Mouse (Mus musculus): ENCODE results near the gene 4930524B15Rik.
A peak's percentile ranks its signal among the peaks of the same experiment; 100 is the strongest.
"Not testable (repeated sequence)": the region's sequence is repeated elsewhere in the genome, so short reads cannot be mapped to it uniquely, and the experiment has no call there.

4930524B15Rik gene

GRCm38 (mm10) chr11:31992535-31992934, 27.1 kb downstream of the 4930524B15Rik start:
- DNase-seq: no peak

GRCm38 (mm10) chr11:31999716-32000115, 34.3 kb downstream of the 4930524B15Rik start:
- peak in 1 of 2 experiments; percentile 17 for DNase-seq

DNA sequence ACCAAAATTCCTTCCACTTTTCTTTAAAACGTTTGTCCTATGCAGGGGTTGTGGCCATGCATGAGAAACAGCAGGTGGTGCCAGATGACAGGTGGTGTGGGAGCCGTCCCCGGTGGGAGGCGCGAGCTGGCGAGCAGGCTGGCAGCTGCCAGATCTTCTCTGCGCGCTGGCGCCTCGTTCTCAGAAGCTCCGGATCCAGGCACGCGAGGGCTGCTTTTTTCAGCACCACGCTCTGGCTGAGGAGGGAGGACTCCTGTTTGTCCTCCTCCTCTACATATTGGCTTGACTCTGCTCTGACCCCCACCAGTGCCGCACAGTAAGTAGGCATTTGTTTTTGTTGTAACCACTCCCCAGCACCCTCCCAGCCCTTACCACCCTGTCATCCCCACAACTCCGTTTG, 34.9 kb downstream of the 4930524B15Rik start, which contains the start of gene Nsg2:
Nsg2 (plus strand) TSS at position 183 of the 400 bp plus-strand sequence.
- peak; percentile 90 to 91 for DNase-seq

GRCm38 (mm10) chr11:32001181-32001910, 36.0 kb downstream of the 4930524B15Rik start:
- DNase-seq: peak; percentile 51 to 58

DNA sequence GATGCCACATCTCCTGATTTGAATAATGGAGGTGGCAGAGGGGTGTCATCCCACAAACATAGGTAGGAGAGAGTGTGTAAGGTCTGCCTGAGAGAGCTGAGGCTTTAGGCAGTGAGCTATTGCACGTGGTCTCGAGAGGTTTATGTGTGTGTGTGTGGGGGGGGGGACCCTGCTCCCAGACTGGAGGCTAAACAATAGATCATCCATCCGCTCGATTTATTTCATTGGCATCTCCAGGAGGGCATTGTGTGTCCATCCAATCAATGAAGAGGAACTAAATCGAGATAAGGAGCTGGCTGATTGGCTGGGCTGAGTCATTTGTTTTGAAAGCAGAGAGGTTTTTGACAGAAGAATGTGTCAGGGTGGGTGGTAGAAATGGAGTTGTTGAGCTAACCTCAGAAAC, 37.3 kb downstream of the 4930524B15Rik start:
- peak; percentile 29 to 54 for DNase-seq

- DNase-seq: not testable (repeated sequence)
Observed at GRCm38 (mm10) chr11:32008049-32008448, 42.7 kb downstream of the 4930524B15Rik start.

DNA sequence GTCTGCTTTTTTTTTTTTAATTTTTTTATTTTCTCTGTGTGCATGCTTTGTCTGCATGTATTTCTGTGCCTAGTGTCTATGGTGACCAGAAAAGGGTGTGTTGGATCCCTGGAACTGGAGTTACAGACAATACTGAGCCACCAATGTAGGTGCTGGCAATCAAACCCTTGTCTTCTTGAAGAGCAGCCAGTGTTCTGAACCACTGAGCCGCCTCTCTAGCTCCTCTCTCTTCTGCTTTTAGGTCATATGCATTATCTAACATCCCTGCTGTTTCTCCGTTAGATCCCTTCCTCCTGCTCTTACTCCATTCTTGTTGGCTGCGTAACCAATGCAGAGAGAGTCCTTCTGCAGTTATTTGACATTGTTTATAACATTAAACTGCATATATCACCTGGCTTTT, 43.5 kb downstream of the 4930524B15Rik start:
- no peak for DNase-seq

DNA sequence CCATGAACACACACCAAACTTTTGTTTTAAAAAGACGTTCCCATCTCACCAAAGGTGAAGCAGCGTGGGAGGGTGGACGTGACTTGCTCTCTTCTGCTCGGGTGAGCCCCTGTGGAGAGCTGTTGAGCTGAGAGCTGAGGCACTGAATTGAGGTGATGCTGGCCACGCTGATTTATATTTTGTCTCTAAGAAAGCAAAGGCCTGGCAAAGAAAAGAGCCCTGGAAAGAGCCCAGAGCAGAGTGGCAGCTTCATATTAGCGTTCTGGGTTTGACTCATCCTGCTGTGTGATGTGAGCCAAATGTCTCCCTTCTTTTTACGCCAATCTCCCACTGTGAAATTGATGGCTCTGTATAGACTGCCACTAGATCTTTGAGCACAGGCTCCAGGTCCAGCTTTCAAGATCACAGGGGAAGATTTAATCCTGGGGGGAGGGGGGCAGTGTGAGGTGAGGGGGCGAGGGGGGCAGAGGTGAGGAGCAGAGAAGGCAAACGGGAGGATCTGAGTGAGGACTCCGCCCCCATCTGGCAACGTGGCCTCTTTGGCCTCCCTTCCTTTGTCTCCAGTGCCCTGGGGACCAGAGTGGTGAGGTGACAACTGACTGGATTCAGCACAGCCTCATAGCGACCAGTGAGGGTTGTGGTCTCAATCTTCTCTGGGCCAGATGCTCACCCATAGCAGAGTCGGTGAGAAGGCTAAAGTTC, 44.7 kb downstream of the 4930524B15Rik start:
- DNase-seq: peak; percentile 55 to 70

DNA sequence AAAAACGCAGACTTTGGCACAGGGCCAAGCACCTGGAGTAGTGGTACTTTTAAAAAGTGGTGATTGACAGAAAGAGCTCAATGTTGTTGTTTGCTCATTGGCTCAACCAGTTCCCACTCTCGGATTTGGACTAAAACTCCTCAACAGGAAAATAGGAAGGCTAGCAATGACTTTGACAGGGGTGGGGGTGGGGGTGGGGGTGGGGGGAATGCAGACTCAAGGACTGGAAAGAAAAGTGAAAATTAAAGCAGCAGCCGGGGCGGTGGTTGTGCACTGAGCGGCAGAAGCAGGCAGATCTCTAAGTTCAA, 45.2 kb downstream of the 4930524B15Rik start:
- no peak for DNase-seq

DNA sequence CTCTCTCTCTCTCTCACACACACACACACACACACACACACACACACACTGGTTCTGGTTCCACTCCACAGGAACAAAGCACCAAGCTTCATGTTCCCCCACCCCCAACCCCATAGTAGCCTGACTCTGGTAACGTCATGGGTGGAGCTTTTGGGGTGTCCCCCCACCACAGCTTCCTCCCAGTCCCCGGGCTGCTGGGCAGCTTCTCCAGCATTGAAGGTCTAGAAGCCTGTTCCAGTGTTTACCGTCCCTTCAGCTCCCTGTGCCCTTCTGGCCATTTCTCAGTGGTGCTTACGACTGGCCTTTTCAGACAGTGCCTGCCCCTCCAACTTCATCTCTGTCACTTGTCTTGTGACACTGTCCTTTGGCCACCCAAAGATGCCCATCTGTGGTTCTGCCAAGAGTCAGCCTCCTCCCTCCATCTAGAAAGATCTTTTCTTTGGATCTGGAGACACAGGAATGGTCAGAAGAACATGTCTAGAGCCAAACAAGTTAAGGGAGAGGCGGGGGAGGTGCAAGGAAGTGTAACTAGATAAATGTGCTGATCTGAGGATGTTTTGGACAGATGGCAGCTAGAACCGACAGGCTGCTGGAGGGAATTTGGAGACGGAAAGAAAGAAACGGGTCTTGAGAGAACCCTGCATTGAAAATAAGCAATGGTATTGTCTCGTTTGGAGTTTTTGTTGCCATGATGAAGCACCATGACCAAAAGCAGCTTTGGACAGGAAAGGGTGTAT, 46.6 kb downstream of the 4930524B15Rik start:
- peak in 1 of 2 experiments; percentile 28 for DNase-seq

GRCm38 (mm10) chr11:32013014-32013427, 47.6 kb downstream of the 4930524B15Rik start:
- DNase-seq: no peak

- no peak for DNase-seq
Observed at GRCm38 (mm10) chr11:32013561-32013960, 48.2 kb downstream of the 4930524B15Rik start.

GRCm38 (mm10) chr11:32018201-32018600, 52.8 kb downstream of the 4930524B15Rik start:
- DNase-seq: no peak

DNA sequence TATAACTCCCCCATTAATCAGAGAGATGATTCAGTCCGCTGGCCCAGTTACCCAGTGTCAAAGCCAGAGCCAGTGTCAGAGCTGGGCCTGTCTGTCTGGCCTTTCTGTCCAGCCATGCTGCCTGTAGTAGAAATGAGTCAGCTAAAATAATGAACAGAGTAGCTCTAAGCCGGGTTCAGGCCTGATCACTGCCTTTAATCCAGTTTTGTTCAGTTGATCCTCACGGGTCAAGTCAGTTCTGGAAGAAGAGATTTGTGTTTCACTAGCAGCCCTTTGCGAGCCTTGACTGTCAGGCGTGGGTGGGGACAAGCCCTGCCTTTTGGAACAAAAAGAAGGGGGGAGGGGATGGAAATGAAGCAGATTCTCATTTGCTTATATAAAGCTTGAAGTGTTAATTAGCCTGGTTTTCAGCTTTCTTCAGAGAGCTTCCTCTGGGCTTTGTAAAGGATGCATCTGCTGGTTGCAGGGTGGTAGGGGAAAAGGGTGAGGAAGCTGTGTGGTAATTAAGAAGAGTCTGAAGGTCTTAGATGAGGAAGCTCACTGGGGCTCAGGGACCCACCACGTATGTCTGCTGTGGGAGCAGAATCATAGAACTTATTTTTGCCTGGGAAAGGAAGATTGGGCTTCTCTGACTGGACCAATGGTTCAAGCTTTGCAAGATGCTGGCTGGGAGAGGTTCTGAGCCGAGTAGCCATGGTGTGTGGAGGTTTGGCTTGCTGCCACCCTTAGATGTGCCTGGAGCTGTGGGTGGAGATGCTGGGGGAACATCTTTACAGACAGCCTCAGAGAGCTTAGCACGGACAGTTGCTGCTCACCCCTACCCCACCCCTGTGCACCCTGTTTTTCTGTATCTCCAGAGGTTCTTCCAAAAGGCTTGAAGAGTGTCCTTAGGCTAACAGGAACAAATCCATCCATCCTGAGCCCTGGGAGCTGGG, 54.9 kb downstream of the 4930524B15Rik start:
- DNase-seq: peak; percentile 41 to 45

- no peak for DNase-seq
Observed at GRCm38 (mm10) chr11:32026634-32027033, 61.2 kb downstream of the 4930524B15Rik start.

DNA sequence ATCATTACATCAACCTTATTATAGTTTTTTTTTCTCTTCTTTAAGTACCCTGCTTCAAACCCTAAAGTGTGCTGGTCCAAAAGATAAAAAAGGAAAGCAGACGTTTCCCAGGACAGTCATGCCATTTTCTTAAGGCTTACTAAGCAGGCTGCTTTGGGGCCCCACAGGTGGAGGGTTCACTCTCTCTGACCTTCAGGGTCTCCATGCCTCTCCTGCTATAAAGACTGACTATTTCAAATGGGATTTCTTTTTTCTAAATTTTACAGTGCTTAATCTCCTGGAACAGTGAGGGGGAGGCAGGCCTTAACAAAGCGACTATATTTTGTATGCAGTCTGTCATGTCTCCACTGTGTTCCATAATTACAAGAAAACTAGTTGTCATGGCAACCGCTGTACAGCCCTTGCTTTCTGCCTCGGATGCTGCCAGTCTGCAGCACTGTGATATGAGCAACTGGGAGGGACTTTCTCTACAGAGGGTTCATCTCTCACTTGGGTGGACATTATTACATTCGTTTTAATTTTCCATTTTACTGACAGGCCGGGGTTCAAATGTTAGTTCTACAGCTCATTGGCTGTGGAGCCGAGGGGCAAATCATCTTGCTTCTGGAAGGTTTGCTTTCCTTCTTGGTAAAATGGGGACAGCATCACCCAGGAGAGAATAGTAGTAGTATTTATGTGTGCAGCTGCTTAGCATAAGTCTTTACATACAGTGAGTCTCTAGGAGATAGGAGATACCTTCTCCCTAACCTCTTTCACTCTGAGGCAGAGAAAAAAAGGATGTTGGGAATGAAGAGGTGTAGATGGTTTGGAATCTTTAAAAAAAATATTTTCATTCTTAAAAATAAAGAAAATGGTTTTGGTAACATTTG, 62.3 kb downstream of the 4930524B15Rik start:
- DNase-seq: no peak

GRCm38 (mm10) chr11:32028605-32029004, 63.2 kb downstream of the 4930524B15Rik start:
- DNase-seq: no peak

Data from cerebellum, postnatal 14 days (tissue).